In genomic region chr9:48161505-48162192, GRCm38 (mm10) we compare ENCODE assay signal across 7 mouse cellular contexts. TPM values are rescaled to one million over a fixed set of nuclear protein-coding genes. Genes with fewer than 3 reads are reported as not detected.
DNase-seq lines count a peak whose midpoint lies in the region; ATAC-seq lines count a peak whose summit lies in the region.

Gene Nxpe4 (plus strand): TSS chr9:48162023.

- H3K4me1 ChIP-seq in intestine, embryonic 14.5 days (replicated peaks; ENCODE audit: control insufficient read depth, insufficient read depth, low read length) = no peaks in the 10 kb centered on the region

- H3K4me2 ChIP-seq in intestine, embryonic 14.5 days (ENCODE audit: low read length) = peak within 1 kb of the TSS; percentile 52

- no peaks in the 10 kb centered on the region for H3K79me2 ChIP-seq in macrophage (ENCODE audit: inconsistent target)

- H3K9ac ChIP-seq in intestine, embryonic 14.5 days (ENCODE audit: low read length) = no peak within 1 kb of the TSS

- WGBS in intestine, embryonic 14.5 days = 30% methylated on average over 12 of the region's 12 CpGs
- WGBS in macrophage (ENCODE audit: missing documents) = 36% methylated on average over 12 of the region's 12 CpGs

- 0 out of 2 replicates have a peak, but pooled peaks have one; percentile 64 for ATAC-seq in intestine, embryonic 14.5 days (replicated peaks; ENCODE audit: low FRiP score, low TSS enrichment, low read depth)

- H3K27ac ChIP-seq in intestine, embryonic 14.5 days (ENCODE audit: low read depth) = no peak within 1 kb of the TSS
- no peak within 1 kb of the TSS for H3K27ac ChIP-seq in macrophage

- no peaks in the 10 kb centered on the region for H3K27me3 ChIP-seq in intestine, embryonic 14.5 days (replicated peaks; ENCODE audit: control insufficient read depth, insufficient read depth, low read length)

- H3K36me3 ChIP-seq in intestine, embryonic 14.5 days (ENCODE audit: control insufficient read depth, insufficient read depth, low read length) = no peaks in the 10 kb centered on the region
- H3K36me3 ChIP-seq in macrophage (ENCODE audit: inconsistent target) = no peaks in the 10 kb centered on the region

- no peaks in the 10 kb centered on the region for H3K9me3 ChIP-seq in intestine, embryonic 14.5 days (ENCODE audit: control insufficient read depth, low read length)

- peak; percentile 84 for DNase-seq in adrenal gland, postnatal 14 days
- DNase-seq in embryo, embryonic 10 days (ENCODE audit: low spot score) = peak; percentile 94
- peak; percentile 24 to 54 for DNase-seq in gastrocnemius, adult 8-10 months (ENCODE audit: low spot score in 2 of 2)
- DNase-seq in intestine, embryonic 14.5 days (ENCODE audit: low spot score) = peak; percentile 83
- peak; percentile 71 to 93 for DNase-seq in left cerebral cortex, adult 9 months (ENCODE audit: low spot score in 2 of 2)
- peak; percentile 92 to 95 for DNase-seq in right cerebral cortex, postnatal 10 days (ENCODE audit: low spot score in 2 of 2)

- H3K4me3 ChIP-seq in intestine, embryonic 14.5 days (ENCODE audit: low read depth, low read length) = peak within 1 kb of the TSS; percentile 42
- peak within 1 kb of the TSS; percentile 24 for H3K4me3 ChIP-seq in macrophage (ENCODE audit: inconsistent target)

RNA-seq across cellular contexts. Expression of gene Nxpe4, which starts in this region (rescaled TPM):
- total RNA-seq in adrenal gland, postnatal 14 days (2021) = 6.8 and 8.6 TPM in 2 replicates
- total RNA-seq in gastrocnemius, adult 8-10 months (2022) = 1 to 10 TPM; 2.0 to 2.5 (median 2.4) TPM
- 5.8 and 6.3 TPM in 2 replicates for polyA plus RNA-seq in intestine, embryonic 14.5 days (2014; fragmentation: Nextera tagmentation; extraction: Ambion mirVana)
- total RNA-seq in macrophage (2018; cell fraction: chromatin; rRNA removed) = 1 to 10 TPM in 16 of 26 experiments, under 1 TPM in 9, not detected in 1; 0.47 to 3.7 (median 1.7) TPM
- total RNA-seq in macrophage (2018; cell fraction: cytosol; rRNA removed) = 1 to 10 TPM in 23 of 26 experiments, under 1 TPM in 3; 0.76 to 4.0 (median 1.7) TPM
- 1 to 10 TPM in 24 of 26 experiments, under 1 TPM in 2; 0.38 to 8.3 (median 3.2) TPM for total RNA-seq in macrophage (2018; cell fraction: nucleus; rRNA removed)
- 0.57 to 3.1 TPM (median 1.6 TPM) in 3 replicates for polyA plus RNA-seq in macrophage (2018)

Comparison
In these comparisons a context has a peak if more than half of its experiments do, and no peak if none do; other contexts are left out.
1. DNase-seq: peak in every context shown above with its lines; median percentile 94 in embryo, embryonic 10 days; 94 in right cerebral cortex, postnatal 10 days; 84 in adrenal gland, postnatal 14 days; 83 in intestine, embryonic 14.5 days; 82 in left cerebral cortex, adult 9 months; 39 in gastrocnemius, adult 8-10 months.